Mouse (Mus musculus) retina, postnatal 7 days (tissue): ENCODE measurements around the gene Mgea5.
"Not testable (repeated sequence)": the region's sequence is repeated elsewhere in the genome, so short reads cannot be mapped to it uniquely, and the experiment has no call there.

Source experiments
- DNase-seq: peaks from one replicate; pipeline ENCODE4 v3.0.0-alpha.2; 2012; ENCODE audit warnings: low read depth, low spot score

The Mgea5 gene

DNA sequence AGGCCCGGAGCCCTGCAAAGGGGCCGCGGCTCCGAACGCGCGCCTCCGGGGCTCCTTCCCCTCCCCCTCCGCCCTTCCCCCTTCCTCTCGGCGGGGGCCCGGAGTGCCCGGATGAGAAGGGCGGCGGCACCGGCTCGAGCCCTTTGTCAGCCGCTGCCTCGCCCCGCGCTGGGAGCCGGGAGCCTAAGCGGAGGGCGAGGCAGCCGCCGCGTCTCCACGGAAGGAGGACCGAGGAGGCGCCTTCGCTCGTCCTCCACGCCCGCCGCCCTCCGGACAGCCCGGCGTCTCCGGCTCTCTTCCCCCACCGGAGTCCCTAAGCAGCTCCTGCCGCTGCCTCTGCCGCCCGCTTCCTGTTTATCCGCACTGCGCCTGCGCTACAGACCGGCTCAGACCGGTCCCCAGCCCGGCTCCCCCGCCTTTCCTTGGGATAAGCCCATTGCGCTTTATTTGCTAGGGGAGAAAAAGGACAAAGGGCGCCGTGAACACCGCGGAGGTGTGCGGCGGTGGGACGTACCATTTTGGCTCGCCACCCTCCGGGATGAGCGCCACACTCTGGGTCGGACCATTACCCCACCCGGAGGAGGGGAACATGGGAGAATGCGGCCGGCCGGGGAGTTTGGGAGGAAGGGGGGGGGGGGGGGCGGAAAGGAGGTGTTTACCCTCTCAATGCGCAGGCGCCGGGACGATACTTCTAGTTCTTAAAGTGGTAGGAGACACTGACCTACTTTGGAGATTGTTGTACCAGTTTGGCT lies at the start of gene Mgea5:
TSS of gene Mgea5 (minus strand) at position 657 of the 752 bp plus-strand sequence.
- peak; percentile 99 for DNase-seq

DNA sequence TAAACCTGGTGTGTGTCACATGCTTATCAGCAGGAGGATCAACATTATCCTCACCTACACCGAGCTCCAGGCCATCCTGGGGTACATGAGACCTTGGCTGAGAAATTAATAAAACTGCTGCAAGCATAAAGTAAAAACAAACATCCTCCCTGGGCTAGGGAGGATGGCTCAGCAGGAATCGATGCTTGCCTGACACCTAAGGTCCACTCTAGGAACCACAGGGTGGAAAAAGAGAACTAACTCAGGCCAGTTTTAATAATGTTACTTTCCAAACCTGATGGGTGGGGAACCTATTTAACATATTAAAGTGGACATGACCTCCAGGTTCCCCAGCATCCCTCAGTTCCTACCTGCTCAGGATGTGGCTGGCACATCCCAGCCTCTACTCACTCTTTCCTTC lies 47.0 kb upstream of the Mgea5 start:
- DNase-seq: no peak

DNA sequence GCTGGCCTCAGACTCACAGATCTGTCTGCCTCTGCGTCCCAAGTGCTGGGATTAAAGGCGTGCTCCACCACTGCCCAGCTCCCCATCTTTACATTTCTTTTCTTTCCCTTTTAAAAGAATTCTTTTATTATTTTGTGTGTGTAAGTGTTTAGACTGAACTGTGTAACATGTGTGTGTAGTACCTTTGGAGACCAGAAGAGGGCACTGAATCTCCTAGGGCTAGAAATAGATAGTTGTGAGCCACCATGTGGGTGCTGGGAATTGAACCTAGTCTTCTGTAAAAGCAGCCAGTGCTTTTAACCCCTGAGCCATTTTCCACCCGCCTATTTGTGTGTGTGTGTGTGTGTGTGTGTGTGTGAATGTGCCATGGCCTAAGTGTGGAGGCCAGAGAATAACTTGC lies 44.1 kb upstream of the Mgea5 start:
- no peak for DNase-seq

DNA sequence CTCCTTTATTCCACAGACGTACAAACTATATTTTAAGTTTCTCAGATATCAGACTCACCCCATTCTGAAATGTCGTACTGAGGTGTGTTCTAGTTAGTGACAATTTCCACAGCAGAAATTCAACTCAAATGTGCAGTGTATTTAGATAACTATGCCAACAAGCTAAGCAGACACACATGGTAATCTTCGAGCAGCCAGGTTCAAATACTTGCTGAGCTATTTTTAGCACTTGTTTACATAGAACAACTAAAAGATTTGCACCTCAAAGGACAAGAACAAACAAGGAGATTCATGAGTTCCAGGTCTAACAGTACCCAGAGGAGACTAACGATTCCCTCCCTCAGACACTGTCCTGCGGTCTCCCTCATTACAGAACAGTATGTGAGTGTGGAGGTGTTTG lies 43.5 kb upstream of the Mgea5 start:
- DNase-seq: no peak

DNA sequence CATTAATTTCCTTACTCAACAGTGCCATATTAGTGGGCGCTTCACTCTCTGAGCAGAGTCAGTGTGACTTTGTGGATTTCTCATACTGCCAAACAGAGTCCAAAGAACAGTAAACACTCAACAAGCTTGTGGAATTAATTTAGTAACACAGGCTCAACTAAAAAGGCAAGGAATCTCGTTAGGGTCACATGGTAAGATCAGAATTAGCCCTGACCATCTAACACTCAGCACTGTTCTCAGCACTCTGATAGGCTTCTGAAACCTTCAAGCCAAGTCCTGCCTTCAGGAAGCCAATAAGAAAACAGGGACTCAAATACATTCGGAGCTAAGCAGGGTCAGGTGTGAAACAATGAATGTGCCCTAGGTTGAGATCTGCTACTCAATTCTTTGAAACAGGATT lies 42.5 kb upstream of the Mgea5 start:
- DNase-seq: no peak

DNA sequence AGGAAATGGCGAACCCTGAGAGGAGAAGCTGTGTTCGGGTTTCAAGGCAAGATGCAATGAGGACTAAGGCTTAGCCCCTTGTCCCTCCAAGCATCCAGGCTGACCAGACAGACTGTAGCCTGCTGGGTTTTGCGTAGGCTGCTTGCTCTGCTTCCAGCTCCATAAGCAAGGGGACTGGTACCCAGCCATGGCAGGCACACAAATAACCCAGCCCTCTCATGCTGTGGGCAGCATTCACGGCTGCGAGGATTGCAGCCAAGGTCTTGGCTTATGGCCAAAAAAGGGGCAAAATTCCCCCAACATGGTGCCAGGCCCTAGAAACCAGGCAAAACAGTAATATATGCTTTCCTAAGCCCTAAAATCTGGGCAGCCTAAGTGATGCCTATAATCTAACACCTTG lies 38.2 kb upstream of the Mgea5 start:
- no peak for DNase-seq

DNA sequence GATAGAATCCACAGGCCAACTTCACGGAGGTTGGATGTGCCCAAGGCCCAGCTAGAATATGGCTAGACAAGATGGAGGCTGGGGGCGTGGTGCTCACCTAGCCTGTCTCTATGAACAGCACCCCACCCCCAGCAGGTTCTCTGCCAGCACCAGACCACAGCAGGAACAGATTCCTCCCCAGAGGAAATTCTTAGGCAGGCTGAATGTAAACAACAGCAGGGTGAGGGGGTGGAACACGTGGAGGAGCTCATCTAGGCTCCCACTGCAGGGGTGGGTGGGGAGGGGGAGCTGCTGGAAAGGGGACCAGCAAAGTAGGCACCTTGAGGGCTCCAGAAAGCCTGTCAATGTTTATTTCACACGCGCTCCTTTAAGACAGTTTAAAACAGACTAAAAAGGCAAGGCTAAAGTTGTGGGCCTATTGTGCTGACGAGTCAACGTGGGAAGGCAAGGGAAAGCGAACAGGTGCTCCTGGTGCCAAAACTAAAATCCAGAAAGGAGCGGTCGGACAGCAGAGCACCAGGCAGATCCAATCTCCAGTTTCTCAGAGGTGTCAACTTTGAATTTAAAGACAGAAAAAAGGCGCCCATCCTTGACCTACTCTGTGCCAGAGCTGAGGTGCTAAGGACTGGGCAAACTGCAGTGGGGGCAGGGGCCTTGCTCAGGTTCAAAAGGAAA lies 34.3 kb upstream of the Mgea5 start:
- DNase-seq: no peak

DNA sequence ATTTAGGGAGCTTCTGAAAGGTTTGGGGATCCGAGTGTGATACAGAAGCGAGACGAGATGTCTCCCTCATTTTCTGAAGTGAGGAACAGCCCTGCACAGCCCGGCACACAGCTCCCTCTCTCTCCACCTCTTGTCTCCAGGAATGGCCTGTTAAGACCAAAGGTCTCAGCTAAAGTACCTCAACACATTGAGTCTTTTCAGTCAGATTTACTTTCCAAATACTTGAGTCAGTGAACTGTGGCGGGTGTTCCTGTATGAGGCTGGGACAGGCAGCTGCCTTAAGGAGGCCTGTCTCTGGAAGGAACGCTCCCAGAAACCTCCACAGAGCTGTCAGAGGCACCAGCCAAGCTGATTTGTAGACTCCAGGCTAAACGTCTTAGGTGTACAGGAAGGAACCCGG lies 33.1 kb upstream of the Mgea5 start:
- DNase-seq: no peak

DNA sequence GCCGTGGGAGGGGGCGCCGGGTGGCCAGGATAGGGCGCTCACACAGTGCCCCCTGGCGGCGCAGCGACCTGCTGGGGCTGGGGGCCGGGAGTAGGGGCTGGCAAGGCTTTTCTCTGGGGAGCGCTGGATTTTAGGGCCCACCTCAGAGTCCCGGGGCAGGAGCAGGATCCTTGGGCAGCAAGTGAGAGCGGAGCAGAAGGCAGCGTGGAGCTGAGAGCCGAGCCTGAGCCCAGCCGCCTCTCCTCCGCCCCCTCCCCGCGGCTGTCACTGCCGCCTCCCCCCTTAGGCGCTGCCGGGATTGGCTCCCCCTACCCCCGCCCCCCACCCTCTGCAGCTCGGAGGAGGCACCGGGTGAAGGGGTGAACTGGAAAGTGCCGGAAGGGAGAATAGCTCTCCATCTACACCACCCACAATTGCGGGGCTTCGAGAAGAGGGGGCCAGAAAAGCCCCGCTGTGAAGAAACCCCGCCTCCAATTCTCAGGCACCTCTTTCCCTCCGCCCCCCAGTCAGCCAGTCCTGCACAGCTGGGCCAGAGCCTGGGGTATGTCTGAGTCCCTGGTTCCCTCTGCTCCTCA lies 32.3 kb upstream of the Mgea5 start, which contains the start of gene Kcnip2:
TSS of gene Kcnip2 (minus strand) at position 231 of the 575 bp plus-strand sequence.
- DNase-seq: no peak

DNA sequence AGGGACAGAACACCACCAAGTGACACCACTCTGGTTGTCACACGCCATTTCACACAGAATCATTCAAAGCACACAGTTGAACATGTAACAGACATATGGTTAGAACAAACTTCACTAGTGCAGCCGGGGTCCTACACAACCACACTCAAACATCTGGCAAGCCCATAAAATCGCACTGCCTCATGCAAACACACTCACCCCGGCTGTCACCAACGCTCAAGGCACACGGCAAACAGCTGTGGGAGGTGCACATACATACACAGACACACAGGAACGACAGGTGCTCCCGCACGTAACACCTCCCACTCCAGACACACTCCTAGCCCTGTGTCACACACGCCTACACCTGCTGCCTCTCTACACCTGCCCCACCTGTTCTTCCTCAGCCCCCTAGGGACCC lies 31.5 kb upstream of the Mgea5 start:
- DNase-seq: no peak

DNA sequence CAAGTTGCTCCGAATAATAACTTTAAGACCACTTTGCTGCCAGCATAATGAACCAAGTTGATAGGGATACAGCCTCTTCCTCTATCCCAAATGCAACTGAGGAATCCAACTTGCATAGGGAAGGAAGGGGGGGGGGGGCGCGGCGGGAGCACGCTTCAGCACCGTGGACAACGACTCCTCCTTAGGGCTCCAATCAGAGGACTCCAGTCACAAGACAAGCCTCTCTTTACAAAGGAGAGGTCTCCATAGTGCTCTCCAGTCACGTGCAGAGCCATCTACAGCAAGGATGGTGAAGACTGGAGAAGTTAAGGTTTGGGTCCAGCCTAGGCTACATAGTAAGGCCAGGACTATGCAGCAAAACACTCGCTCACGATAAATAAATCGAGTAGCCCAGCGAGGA lies 30.2 kb upstream of the Mgea5 start:
- DNase-seq: no peak

DNA sequence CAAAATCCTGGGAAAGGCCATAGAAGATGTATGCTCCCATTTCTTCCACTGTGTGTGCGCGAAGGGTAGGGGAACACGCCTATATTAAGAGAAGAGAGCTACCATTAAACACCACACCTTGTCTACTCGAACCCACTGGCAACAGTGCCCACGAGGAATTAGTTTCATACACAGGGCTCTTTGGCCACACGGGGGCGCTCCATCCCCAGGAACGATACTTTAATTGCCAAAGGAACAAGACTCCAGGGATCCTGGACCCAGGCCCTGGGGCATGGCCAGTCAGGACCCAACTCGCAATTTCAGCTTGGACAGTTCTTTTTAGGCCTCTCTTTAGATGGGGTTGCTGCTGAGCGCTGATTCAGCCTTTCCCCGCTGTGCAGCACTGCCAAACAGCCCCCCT lies 29.6 kb upstream of the Mgea5 start:
- DNase-seq: peak; percentile 78

DNA sequence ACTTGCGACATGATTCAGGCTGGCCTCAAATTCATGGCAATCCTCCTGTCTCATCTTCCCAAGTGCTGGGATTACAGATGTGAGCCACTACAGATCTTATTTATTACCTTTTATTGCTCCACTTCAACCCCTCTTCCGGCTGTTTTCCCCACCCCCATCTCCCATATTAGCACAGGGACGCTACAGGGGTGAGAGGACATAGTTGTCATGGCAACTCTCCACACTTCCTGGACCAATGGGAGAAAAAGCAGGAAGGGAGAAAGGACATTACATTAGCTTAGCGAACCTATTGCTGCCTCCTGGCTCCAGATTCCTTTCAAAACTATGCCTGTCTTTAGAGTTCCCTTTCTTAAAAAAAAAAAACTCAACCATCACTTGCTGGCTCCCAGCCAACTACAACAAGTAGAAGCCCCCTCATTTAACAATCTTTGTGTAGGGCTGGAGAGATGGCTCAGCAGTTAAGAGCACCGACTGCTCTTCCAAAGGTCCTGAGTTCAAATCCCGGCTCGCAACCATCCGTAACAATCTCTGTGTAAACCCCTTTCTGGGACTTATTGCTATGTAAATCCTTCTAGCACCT lies 29.1 kb upstream of the Mgea5 start:
- no peak for DNase-seq

DNA sequence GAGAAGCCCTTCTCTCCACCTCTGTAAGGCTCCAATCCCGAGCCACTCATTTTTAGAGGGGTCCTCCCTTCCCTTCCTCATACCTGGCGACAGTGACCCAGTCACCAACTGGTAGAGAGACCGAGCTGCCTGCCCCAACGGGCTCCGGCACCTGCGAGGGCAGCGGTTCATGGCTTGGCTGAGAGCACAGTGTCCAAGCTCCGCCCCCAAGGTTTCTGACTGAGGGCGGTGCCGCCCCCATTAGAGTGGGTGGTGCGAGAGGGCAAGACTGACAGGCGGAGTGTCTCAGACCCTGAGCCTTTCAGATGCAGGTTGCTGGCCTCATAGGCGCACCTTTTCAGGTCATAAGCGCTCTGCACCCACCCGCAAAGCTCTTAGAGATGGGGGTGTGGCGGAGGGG lies 28.5 kb upstream of the Mgea5 start:
- DNase-seq: no peak

DNA sequence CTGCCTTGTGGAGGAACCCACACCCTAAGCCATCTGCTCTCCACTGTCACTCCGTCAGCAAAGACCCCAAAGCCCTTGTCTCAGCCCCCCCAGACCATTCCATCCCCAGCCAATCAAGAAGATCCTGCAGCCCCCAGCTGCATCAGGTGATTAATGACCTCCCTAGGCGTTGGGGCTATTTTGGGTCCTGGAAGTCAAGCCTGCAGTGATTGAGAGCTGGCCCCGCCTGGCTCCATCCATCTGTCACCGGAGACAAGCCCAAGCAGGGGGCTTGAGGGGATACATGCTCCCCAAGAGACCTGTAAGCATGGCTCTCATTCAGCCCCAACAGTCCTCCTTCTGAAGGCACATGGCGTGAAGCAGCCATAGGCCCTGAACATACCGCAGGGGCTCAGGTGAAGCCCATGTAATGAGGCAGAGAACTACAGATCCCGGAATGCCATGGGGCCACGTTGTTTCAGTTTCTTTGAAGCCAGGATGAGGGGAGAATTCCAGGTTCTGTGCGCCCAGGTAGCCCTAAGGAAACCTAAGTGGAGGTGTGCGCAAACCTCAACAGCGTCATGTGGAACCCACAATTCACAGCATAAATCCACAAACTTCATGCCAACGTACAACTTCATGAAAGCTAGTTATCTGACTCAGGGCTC lies 27.5 kb upstream of the Mgea5 start:
- DNase-seq: no peak

DNA sequence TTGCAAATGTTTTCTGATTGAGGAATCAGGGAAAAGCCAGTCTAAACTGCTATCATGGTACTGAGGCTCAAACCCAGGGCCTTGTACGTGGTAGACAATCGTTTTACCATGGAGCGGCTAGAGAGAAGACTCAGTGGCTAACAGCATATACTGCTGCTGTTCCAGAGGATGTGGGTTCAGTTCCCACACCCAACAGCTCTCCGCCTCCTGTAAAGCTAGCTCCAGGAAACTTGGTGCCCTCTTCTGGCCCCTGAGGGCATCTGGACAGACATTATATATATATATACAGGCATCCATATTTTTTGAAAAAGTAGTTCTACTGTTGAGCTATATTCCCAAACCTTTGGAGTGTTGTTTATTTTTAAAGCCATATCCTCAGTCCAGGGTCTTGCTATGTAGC lies 24.1 kb upstream of the Mgea5 start:
- DNase-seq: no peak

DNA sequence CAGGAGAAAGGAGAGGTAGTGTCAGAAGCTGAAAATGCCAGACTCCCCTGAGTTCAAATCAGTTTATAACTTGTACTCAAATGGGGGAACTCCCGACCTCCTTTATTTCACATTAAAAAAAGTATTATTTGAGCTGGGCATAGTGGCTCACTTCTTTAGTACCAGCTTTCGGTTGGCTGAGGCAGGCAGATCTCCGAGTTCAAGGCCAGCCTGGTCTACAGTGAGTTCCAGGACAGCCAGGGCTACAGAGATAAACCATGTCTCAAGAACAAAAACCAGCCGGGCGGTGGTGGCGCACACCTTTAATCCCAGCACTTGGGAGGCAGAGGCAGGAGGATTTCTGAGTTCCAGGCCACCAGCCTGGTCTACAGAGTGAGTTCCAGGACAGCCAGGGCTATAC lies 22.2 kb upstream of the Mgea5 start:
- DNase-seq: not testable (repeated sequence)

DNA sequence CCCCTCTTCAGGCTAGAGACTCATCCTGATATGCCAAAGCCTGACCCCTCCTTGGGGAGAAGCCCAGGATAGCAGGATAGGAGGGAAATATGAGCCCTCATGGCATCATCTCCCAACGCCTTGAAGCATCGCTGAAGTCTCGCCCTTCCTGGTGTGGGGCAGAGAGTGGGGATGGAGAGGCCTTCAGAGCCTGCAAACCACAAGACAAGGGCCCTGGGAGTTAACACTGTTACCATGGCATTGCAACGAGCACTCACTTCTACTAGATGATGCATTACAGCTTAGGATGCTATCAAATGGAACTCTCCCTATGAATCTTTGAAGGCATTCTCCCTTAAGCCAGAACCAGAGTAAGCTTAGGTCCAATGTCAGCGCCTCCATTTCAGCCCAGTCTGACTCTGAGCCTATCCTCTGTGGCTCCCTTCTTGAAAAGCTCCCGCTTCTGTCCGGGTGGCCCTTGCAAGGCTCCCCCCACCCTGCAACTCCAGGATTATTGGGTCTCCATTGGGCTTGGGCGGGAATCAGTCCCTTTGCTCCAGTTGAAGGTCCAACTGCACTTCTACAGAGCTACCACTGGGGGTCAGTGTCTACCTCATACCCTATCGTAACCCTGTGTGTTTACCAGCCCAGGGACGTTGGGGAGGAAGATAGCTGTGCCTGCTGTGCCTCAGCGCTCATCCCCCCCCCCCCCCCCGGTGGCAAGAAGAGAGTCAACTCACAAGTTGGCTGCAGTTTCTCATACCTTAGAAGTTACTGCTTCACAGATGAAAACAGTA lies 21.1 kb upstream of the Mgea5 start:
- DNase-seq: peak; percentile 38

DNA sequence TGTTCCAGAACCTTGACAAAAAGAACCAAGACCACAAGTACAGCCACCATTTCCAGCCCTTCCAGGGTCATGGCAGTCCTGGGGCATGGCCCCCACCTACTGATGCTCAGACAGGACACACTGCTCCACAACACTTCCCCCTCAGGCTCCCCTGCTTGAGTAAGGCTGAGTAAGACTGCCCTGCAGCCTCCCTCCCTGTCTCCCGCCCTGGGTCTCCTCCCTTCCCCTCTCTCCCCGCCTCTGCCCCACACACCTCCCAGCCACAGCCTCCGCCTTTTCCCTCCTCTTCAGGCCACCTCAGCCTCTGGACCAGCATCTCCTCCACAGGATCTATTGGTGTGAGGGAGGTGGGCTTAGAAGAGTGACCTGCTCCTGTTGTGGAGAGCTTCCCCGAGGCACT lies 19.8 kb upstream of the Mgea5 start:
- no peak for DNase-seq

DNA sequence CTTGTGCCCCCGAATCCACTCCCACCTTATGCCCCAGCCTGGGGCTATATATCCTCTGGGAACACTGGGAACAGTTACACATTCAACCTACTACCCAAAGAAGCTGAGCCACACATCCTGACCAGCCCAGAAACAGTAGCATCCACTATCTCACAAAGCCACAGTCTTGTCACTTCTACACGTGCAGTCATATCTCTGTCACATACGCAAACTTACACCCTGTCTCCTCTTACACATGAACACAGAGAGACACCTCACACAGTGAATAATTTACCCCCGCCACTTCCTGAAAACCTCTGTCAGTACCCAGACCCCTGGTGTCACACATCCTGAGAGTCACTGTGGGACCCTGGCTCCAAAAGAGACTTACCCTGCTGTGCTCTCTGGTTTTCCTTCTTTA lies 19.1 kb upstream of the Mgea5 start:
- DNase-seq: no peak

DNA sequence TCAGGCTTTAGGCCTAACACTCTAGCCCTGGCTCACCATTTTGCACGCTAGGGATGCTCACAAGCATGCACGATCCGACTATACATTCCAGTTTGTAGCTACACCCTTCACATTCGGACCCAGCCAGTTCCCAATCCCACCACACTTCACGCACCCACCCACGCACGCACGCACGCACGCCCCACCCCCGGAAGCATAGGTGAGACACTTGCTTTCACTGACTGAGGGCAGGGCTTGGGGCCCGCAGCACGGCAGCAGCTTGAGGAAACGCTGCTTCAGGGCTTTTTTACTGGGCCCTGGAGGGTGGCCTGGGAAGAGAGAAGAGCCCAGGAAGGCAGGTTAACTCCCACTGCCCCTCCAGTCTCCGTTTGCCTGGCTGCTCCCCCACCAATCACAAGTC lies 13.2 kb upstream of the Mgea5 start:
- DNase-seq: no peak
